Mouse (Mus musculus) testis, adult 2 months (tissue): Measurements from ENCODE around the gene Rac2.

Source experiments
- CTCF ChIP-seq: fragments of 200-500 bp; IDR thresholded peaks from 2 replicates; pipeline ENCODE4 v1.5.1; 2012; ENCODE audit warnings: low read depth, mild to moderate bottlenecking, inconsistent platforms, low read length, moderate library complexity; ENCODE audit not compliant: control insufficient read depth, insufficient read depth, insufficient replicate concordance
- POLR2A ChIP-seq: fragments of 200-500 bp; IDR thresholded peaks from 2 replicates; pipeline ENCODE4 v1.6.1; 2012; ENCODE audit warnings: low read depth, mild to moderate bottlenecking, inconsistent platforms, low read length, moderate library complexity; ENCODE audit not compliant: control insufficient read depth

GRCm38 (mm10) chr15:78518221-78518620 is 54.4 kb downstream of the Rac2 start:
- no peak for TF ChIP-seq POLR2A
- TF ChIP-seq CTCF, result no peak
